Mouse (Mus musculus) E14TG2a.4 (cell line): ENCODE data around the gene Tead1.

Experiments
- CTCF ChIP-seq: conservative IDR thresholded peaks from 2 replicates; pipeline ENCODE4 v1.5.1; 2014; ENCODE audit warnings: low read length
- NANOG ChIP-seq: IDR thresholded peaks from 2 replicates; pipeline ENCODE4 v1.6.1; 2014; ENCODE audit warnings: borderline replicate concordance, low read length, mixed read lengths
- POU5F1 ChIP-seq: IDR thresholded peaks from 2 replicates; pipeline ENCODE4 v1.6.1; 2014; ENCODE audit warnings: low read length, borderline replicate concordance

DNA sequence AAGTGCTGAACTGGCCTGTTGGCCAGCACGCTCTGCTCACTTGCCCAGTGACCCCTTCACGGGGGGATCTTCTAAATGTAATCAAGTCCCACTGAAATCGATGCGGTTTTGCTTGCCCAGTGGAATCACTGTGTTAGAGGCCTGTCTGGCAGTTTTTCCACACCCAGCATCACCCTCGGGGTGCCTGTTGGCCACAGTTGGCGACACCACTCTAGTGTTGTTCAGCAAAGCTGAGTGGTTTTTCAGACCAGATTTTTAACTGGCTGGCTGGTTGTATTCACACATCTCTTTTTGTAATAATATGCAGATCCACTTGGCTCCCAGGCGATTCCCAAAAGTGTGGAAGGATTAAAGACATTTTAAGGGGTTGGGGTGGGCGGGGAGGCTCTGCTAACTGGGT lies 161.8 kb downstream of the Tead1 start:
- TF ChIP-seq CTCF, result no peak
- TF ChIP-seq POU5F1, result no peak
- TF ChIP-seq NANOG, result no peak
